9 mouse cellular contexts compared by ENCODE assay signal in the genomic region with DNA sequence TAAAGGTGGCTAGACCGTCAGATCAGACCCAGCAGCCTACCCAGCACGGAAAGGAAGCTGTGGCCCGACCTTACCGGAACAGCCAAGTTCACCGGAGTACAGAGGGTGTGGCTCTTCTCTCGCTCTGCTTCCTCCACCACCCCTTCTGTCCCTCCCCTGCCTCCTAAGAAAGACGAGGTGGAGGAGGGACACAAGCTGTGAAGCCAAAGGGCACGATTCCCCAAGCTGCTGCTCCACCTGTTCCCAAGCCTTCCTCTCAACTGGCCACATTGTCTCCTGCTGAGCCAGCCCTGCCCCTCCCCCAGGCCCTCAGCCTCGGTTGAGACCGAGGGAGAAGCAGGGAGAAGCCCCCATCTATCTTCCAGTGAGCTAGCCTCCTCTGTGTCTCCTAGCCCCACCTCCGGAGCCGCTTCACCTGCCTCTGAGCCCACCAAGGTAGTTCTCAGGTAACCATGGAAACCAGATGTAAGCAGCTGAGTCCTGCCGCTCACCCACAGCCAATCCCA. TPM values are rescaled to one million over a fixed set of nuclear protein-coding genes. Genes with fewer than 3 reads are reported as not detected.
DNase-seq lines count a peak whose midpoint lies in the region; ATAC-seq and TF ChIP-seq lines count a peak whose summit lies in the region.
"Had no signal": no experiment of that assay in that cellular context is flagged by ENCODE, and none has a peak within 500 bp of the region (broad histone marks: within the 10 kb centered on the region; RNA-seq: fewer than 3 reads in every experiment).

No protein-coding gene starts in this region.

- 0 out of 2 replicates have a peak, but pooled peaks have one; percentile 19 for ATAC-seq in forebrain, postnatal 0 days
- peak; percentile 56 for ATAC-seq in megakaryocyte progenitor cell, adult 5-6 weeks (replicated peaks; ENCODE audit: poor library complexity)

- no peak overlapping the region for H3K4me3 ChIP-seq in forebrain, postnatal 0 days (ENCODE audit: low read depth, low read length)

- 19% methylated on average over 12 of the region's 13 CpGs for WGBS in forebrain, postnatal 0 days

- peak; percentile 18 for DNase-seq in thymus, postnatal 0 days (ENCODE audit: low spot score)
- DNase-seq in thymus, postnatal 4 days: no peak
- DNase-seq in forebrain, postnatal 0 days: no peak
- peak; percentile 40 for DNase-seq in kidney, postnatal 14 days
- DNase-seq in thymus, postnatal 36 days: peak; percentile 36 to 49
- no peak for DNase-seq in layer of hippocampus, postnatal 25 days (ENCODE audit: extremely low spot score in 1 of 2, low spot score in 1 of 2)
- no peak for DNase-seq in cerebellum, postnatal 4 days (ENCODE audit: low spot score in 2 of 2)

- H3K4me2 ChIP-seq in forebrain, postnatal 0 days (ENCODE audit: low read depth): no peak overlapping the region

- H3K9ac ChIP-seq in forebrain, postnatal 0 days: no peak overlapping the region

- H3K4me1 ChIP-seq in forebrain, postnatal 0 days (ENCODE audit: insufficient read depth): no peaks in the 10 kb centered on the region

- no peaks in the 10 kb centered on the region for H3K9me3 ChIP-seq in forebrain, postnatal 0 days (ENCODE audit: low read length)

- no peak overlapping the region for H3K27ac ChIP-seq in forebrain, postnatal 0 days (ENCODE audit: low read depth, low read length)

- H3K36me3 ChIP-seq in forebrain, postnatal 0 days (ENCODE audit: insufficient read depth): peaks cover 83% of the 10 kb centered on the region

- no peaks in the 10 kb centered on the region for H3K27me3 ChIP-seq in forebrain, postnatal 0 days (ENCODE audit: insufficient read depth, low read length)

- TF ChIP-seq CTCF in forebrain, postnatal 0 days (IDR thresholded peaks at IDR 0.05; ENCODE audit: low read depth): no peak

RNA-seq across cellular contexts. Expression of a gene that starts 38.5 kb away (rescaled TPM):
- 0.05 and 0.46 TPM in 2 replicates for polyA plus RNA-seq in thymus, postnatal 0 days (2015; fragmentation: Nextera tagmentation; extraction: Ambion mirVana)
- not detected in 2 replicates for total RNA-seq in forebrain, postnatal 0 days (2014; rRNA removed)
- not detected in 2 replicates for polyA plus RNA-seq in forebrain, postnatal 0 days (2015; fragmentation: Nextera tagmentation; extraction: Ambion mirVana)
- total RNA-seq in megakaryocyte progenitor cell, adult 5-6 weeks (2015): not detected in 2 replicates
- not detected in 2 replicates for total RNA-seq in megakaryocyte progenitor cell, adult 5-6 weeks (2017)
- total RNA-seq in layer of hippocampus, postnatal 25 days (2021): 1 to 10 TPM in 1 of 2 experiments, under 1 TPM in 1; 0.86 to 2.0 TPM
- polyA plus RNA-seq: neural tube, embryonic 11.5 days had no signal

RNA-seq across cellular contexts. Expression of a gene that starts 43.0 kb away (rescaled TPM):
- polyA plus RNA-seq in thymus, postnatal 0 days (2015; fragmentation: Nextera tagmentation; extraction: Ambion mirVana): 14.8 and 20.3 TPM in 2 replicates
- 120 and 135 TPM in 2 replicates for total RNA-seq in forebrain, postnatal 0 days (2014; rRNA removed)
- 24.8 and 29.2 TPM in 2 replicates for polyA plus RNA-seq in forebrain, postnatal 0 days (2015; fragmentation: Nextera tagmentation; extraction: Ambion mirVana)
- total RNA-seq in megakaryocyte progenitor cell, adult 5-6 weeks (2015): 7.7 and 8.6 TPM in 2 replicates
- total RNA-seq in megakaryocyte progenitor cell, adult 5-6 weeks (2017): 8.0 and 10.3 TPM in 2 replicates
- 10 to 100 TPM; 35.0 to 54.8 TPM for total RNA-seq in layer of hippocampus, postnatal 25 days (2021)

RNA-seq across cellular contexts. Expression of a gene that starts 59.9 kb away (rescaled TPM):
- polyA plus RNA-seq in thymus, postnatal 0 days (2015; fragmentation: Nextera tagmentation; extraction: Ambion mirVana): 5.0 and 5.9 TPM in 2 replicates
- 4.4 and 12.6 TPM in 2 replicates for total RNA-seq in forebrain, postnatal 0 days (2014; rRNA removed)
- 2.1 and 2.6 TPM in 2 replicates for polyA plus RNA-seq in forebrain, postnatal 0 days (2015; fragmentation: Nextera tagmentation; extraction: Ambion mirVana)
- total RNA-seq in megakaryocyte progenitor cell, adult 5-6 weeks (2015): not detected in 2 replicates
- not detected in 2 replicates for total RNA-seq in megakaryocyte progenitor cell, adult 5-6 weeks (2017)
- 1 to 10 TPM; 4.5 to 5.8 TPM for total RNA-seq in layer of hippocampus, postnatal 25 days (2021)

Comparison
In these comparisons a context has a peak if more than half of its experiments do, and no peak if none do; other contexts are left out.
1. DNase-seq: peak in thymus, postnatal 0 days (single experiment), kidney, postnatal 14 days (single experiment) and thymus, postnatal 36 days (2 of 2); none in thymus, postnatal 4 days (single experiment), forebrain, postnatal 0 days (single experiment), layer of hippocampus, postnatal 25 days (0 of 2) and cerebellum, postnatal 4 days (0 of 2).